Mouse (Mus musculus) liver, embryonic 14.5 days (tissue): Measurements from ENCODE around the gene Pak4.

Source experiments
- CTCF ChIP-seq: IDR thresholded peaks from 2 replicates; pipeline ENCODE4 v1.5.1; 2016; ENCODE audit warnings: antibody characterized with exemption, low read depth, control low read depth
- EP300 ChIP-seq: IDR thresholded peaks from 2 replicates; pipeline ENCODE4 v1.6.1; 2016; ENCODE audit warnings: antibody characterized with exemption, low read depth

GRCm38 (mm10) chr7:28593206-28594111, 4.5 kb downstream of the Pak4 start:
- TF ChIP-seq CTCF = no peak
- TF ChIP-seq EP300 = no peak
